Mouse (Mus musculus) cortical plate, adult 2 months (tissue): ENCODE measurements at regions not wholly inside any gene's neighbourhood (a gene's known extent, or its start where the extent isn't known, plus 50 kb on each side); places are given as distances from the start of the nearest gene placed in this dataset.

Experiments
- H3K27ac ChIP-seq: fragments of 200-500 bp; 2 replicates; pipeline ENCODE4 v1.5.1; 2012; ENCODE audit warnings: low read length, control low read depth, inconsistent platforms; ENCODE audit not compliant: insufficient read depth
- H3K4me1 ChIP-seq: fragments of 200-500 bp; 2 replicates; pipeline ENCODE4 v1.6.1; 2011; ENCODE audit warnings: low read length; ENCODE audit not compliant: control insufficient read depth, insufficient read depth
- H3K4me3 ChIP-seq: fragments of 200-500 bp; 2 replicates; pipeline ENCODE4 v1.5.1; 2011; ENCODE audit warnings: mild to moderate bottlenecking, low read length, control low read depth; ENCODE audit not compliant: insufficient read depth
- CTCF ChIP-seq: fragments of 200-500 bp; IDR thresholded peaks from 2 replicates; pipeline ENCODE4 v1.5.1; 2011; ENCODE audit warnings: mild to moderate bottlenecking, control low read depth, low read length; ENCODE audit not compliant: insufficient read depth; ENCODE audit errors: extremely low read depth
- POLR2A ChIP-seq: fragments of 200-500 bp; IDR thresholded peaks from 2 replicates; pipeline ENCODE4 v1.6.1; 2011; ENCODE audit warnings: mild to moderate bottlenecking, low read length, control low read depth; ENCODE audit not compliant: insufficient read depth; ENCODE audit errors: extremely low read depth

DNA sequence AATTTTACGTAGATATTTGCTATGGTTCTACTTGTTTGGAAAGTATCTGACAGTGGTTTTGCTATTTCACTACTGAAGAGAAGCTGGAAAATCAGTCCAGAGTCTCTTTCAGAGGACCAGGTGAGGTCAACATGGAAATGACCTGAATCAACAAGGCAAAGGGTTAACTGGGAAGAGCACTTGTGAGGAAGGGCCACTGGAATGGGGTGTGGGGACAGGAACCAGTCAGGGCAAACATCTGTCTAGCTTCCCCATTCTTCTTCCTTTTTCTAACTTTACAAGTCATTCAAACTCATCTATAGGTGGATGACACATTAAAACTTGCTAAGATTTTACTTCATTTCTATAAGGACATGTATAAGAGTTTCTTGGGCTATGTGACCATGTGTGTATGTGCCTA, 283.7 kb downstream of the Gm11146 start:
- no peak for TF ChIP-seq CTCF
- TF ChIP-seq POLR2A = no peak
- Histone ChIP-seq H3K27ac (no peak overlapping the region), H3K4me1 (no peaks in the 10 kb centered on the region), H3K4me3 (no peak overlapping the region)

- H3K4me3 ChIP-seq = no peak overlapping the region
- TF ChIP-seq POLR2A (no peak), CTCF (no peak)
- H3K4me1 ChIP-seq = no peaks in the 10 kb centered on the region
- no peak overlapping the region; the same call in 1 of the 2 replicates for H3K27ac ChIP-seq
These were observed 286.5 kb downstream of the Gm11146 start for GRCm38 (mm10) chr16:77315354-77315753.

DNA sequence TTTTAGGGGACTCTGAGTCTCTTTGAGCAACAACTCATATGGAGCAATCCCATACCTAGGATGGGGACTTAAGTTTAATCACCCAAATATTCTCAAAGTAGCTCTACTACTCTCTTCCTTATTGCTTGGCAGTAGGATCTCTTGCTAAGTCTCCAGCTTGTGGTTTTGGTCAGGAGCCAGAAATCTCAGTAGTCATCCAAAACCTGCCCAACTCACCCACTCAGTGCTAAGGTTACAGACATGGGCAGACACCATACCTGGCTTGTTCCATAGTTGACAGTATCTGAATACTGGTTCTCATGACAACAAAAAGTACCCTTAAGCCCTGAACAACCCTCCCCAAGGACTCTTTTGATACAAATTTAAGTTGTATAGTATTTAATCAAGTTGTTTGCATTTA, 288.7 kb downstream of the Gm11146 start:
- no peak overlapping the region for H3K4me3 ChIP-seq
- no peak overlapping the region for H3K27ac ChIP-seq

DNA sequence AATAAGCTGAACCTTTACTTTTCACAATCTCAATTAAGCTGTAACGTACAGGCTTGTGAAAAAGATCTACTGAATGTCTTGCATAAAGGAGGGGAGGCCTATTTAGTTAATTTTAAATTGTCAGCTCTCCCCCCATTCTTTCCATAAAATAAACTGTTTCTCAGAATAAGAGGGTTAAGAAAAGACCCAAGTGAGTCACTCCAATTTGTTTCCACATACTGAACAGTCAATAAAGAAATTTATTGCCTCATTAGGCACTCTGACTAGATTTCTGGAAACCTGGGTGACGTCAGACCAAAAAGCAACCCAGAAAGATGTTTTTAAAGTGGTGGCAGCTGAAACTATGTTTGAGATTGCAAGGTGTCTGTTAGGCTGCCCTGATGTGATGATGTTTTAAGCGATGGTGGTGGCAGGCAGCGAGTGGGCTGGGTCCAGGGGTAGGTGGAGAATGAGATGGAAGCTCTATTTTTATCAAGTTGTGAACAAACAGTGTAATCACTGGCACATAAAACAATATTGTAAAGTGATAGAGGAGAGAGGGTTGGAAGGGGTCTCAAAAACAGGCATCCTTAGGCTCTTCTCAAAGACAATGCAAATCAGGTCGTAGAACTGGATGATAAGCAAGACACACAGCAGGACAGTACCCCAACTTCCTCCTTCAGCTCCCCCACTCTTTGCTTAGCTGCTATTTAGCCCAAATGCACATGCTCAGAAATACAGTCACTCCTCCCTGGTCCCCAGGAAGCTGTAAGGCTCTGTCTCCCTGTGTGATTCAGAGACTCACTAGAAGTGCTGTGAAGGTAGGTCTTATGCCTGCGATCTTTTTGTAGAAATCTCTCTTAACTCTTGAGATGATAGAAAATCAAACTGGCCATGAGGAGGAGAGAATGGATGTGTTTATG, 288.0 kb downstream of the Usp25 start:
- no peak for TF ChIP-seq POLR2A
- TF ChIP-seq CTCF = no peak
- H3K4me1 ChIP-seq = no peaks in the 10 kb centered on the region
- H3K4me3 ChIP-seq = no peak overlapping the region
- no peak overlapping the region for H3K27ac ChIP-seq

More for the DNA sequence above, 288.7 kb downstream of the Gm11146 start:
- no peaks in the 10 kb centered on the region for H3K4me1 ChIP-seq
- no peak for TF ChIP-seq CTCF
- TF ChIP-seq POLR2A = no peak

DNA sequence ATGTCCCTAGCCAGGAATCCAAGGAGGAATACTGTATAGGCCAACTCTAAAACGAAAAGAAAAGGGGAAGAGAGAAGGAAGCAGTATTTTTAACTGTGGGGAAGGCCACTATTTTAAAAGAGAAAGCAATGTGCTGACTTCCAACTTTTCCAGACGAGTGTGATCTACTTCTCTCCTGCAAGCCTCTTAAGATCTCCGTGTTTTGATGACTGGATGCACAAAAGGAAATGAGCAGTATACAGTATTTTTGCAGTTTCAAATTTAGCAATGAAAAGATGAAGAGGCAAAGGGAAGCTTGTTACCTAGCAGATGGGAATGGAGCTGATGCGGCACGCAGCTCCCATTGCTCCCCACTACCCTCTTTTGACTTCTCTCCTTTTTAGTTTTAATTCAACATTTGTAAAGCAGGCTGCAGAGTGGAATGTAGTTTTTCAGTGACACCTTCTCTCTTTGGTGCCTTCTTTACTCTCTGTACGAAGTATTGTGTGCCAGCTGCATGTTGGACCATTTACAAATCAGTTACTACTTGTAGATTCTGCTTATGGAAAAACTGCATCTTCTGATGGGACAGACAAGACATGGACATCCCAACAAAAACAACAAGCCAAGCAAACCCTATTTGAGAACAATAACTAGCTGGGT, 287.2 kb downstream of the Usp25 start:
- Histone ChIP-seq H3K27ac (peak overlapping the region; percentile 10; the same call in 1 of the 2 replicates), H3K4me3 (no peak overlapping the region)

DNA sequence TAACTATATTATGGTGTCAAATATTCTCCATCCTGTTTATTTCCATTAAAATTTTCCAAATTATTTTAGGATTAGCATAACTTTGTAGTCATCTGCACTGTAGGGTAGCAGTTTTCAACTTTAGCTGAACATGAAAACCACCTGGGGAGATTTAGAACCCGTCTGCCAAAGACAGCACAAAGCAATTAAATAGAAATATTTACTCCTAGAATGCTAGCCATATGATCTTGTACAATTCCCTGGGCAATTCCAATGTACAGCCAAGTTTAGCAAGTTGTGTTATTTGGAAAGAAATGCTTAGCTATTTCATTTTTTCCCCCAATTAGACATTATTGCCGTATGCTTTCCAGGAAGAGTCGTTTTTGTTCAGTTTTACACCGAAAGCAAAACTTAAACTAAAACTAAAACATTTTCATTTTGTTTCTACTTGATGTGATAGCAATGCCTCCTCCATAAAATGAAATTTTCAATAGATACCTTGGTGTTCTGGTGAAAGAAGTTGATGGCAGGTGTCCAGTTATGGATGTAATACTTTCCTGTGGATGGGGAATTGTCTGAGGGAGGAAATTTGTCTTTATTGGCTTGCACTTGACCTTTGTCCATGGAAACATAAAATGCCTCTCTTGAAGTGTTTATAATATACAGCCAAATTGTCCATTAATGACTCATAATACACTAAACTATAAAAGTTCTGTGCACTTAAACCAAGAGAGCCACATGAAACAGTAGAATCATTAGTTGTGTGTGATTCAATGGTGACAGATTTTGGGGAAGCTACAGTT, 282.3 kb downstream of the Usp25 start:
- no peaks in the 10 kb centered on the region; the same call in 1 of the 2 replicates for H3K4me1 ChIP-seq
- H3K4me3 ChIP-seq = no peak overlapping the region
- TF ChIP-seq POLR2A (no peak), CTCF (no peak)
- H3K27ac ChIP-seq = no peak overlapping the region

More for the DNA sequence above, 287.2 kb downstream of the Usp25 start:
- TF ChIP-seq CTCF (no peak), POLR2A (no peak)
- no peaks in the 10 kb centered on the region for H3K4me1 ChIP-seq

- no peak for TF ChIP-seq POLR2A
- TF ChIP-seq CTCF = no peak
- no peak overlapping the region for H3K4me3 ChIP-seq
- no peaks in the 10 kb centered on the region; the same call in 1 of the 2 replicates for H3K4me1 ChIP-seq
- peak overlapping the region; percentile 73; the same call in 1 of the 2 replicates for H3K27ac ChIP-seq
These were observed 278.8 kb downstream of the Usp25 start for GRCm38 (mm10) chr16:77292317-77292771.

DNA sequence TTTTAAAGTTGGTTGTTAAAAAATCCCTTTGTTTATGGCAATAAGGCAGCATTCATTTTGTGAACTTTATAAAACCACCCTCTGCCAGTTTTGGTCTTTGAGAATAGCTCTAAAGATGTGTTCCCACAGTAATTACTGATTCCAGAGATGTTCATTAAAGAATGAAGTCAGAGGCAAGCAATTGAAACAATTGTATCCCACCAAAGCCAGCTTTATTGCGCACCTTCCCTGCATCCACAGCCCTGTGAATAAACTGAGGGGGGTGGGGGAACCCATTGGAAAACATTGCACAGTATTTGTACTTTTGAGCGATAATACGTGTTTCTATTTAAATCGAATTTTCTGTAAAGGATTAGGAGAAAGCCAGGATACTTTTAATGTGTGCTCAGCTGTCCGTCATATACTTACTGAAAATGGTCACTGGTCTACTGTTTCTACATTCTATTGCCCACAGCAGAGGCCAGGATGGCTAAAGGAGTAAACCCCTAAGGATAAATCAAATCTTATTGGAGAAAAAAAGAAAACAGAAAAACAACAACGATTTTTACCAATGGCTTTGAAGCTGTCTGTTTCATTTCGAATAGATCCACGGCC, 278.3 kb downstream of the Usp25 start:
- H3K4me1 ChIP-seq = no peaks in the 10 kb centered on the region; the same call in 1 of the 2 replicates
- H3K27ac ChIP-seq = peak overlapping the region; percentile 73; the same call in 1 of the 2 replicates
- TF ChIP-seq POLR2A (no peak), CTCF (no peak)
- no peak overlapping the region for H3K4me3 ChIP-seq

GRCm38 (mm10) chr16:77284205-77284604, 270.7 kb downstream of the Usp25 start:
- H3K27ac ChIP-seq = no peak overlapping the region
- H3K4me1 ChIP-seq = no peaks in the 10 kb centered on the region
- H3K4me3 ChIP-seq = no peak overlapping the region
- TF ChIP-seq POLR2A = no peak
- no peak for TF ChIP-seq CTCF

DNA sequence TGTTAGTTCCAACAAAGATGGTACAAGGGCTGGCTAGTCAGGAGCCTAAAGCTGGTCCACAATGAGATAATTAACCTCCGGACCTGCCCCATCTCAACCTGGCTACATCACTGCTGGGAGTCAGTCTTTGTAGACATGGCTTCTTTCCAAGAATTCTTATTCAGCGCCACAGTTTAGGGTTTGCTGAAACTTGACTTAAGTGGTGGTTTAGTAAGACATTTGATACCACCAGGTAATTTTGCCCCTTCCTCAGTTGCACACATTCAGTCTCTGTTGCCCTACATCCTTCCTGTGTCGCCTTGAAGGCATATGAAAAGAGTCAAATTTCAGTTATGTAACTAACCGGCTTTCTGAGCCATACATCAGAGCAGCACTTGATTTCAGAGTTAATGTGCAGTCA, 266.4 kb downstream of the Usp25 start:
- H3K4me3 ChIP-seq = no peak overlapping the region
- TF ChIP-seq CTCF (no peak), POLR2A (no peak)
- H3K4me1 ChIP-seq = no peaks in the 10 kb centered on the region
- no peak overlapping the region for H3K27ac ChIP-seq
